Mouse (Mus musculus): ENCODE results near the gene Insr. TPM values are rescaled to one million over a fixed set of nuclear protein-coding genes. Genes with fewer than 3 reads are reported as not detected.

The Insr gene
- total RNA-seq, 4 experiments from 2014 or later, result 45.9 to 54.0 (median 51.3) TPM

GRCm38 (mm10) chr8:3236277-3236676 lies 43.1 kb downstream of the Insr start:
- DNase-seq (ENCODE audit: low spot score in 2 of 2), result no peak

- no peak for DNase-seq (ENCODE audit: low spot score in 2 of 2)
These were observed 44.8 kb downstream of the Insr start for GRCm38 (mm10) chr8:3234569-3234968.

- no peak for DNase-seq (ENCODE audit: low spot score in 2 of 2)
These were observed 46.8 kb downstream of the Insr start for GRCm38 (mm10) chr8:3232601-3233000.

- no peak for DNase-seq (ENCODE audit: low spot score in 2 of 2)
These were observed 49.0 kb downstream of the Insr start for GRCm38 (mm10) chr8:3230118-3231060.

- no peak for DNase-seq (ENCODE audit: low spot score in 2 of 2)
These were observed 52.0 kb downstream of the Insr start for GRCm38 (mm10) chr8:3227423-3227822.

- no peak for DNase-seq (ENCODE audit: low spot score in 2 of 2)
These were observed 53.7 kb downstream of the Insr start for GRCm38 (mm10) chr8:3225731-3226130.

GRCm38 (mm10) chr8:3225184-3225583 lies 54.2 kb downstream of the Insr start:
- DNase-seq (ENCODE audit: low spot score in 2 of 2), result no peak

GRCm38 (mm10) chr8:3222636-3222965 lies 56.8 kb downstream of the Insr start:
- DNase-seq (ENCODE audit: low spot score in 2 of 2), result no peak

- no peak for DNase-seq (ENCODE audit: low spot score in 2 of 2)
These were observed 57.3 kb downstream of the Insr start for GRCm38 (mm10) chr8:3221960-3222635.

GRCm38 (mm10) chr8:3221047-3221959 lies 58.1 kb downstream of the Insr start:
- peak; percentile 70 to 87 for DNase-seq (ENCODE audit: low spot score in 2 of 2)

GRCm38 (mm10) chr8:3220502-3220901 lies 58.9 kb downstream of the Insr start:
- no peak for DNase-seq (ENCODE audit: low spot score in 2 of 2)

- DNase-seq (ENCODE audit: low spot score in 2 of 2), result no peak
These were observed 59.5 kb downstream of the Insr start for GRCm38 (mm10) chr8:3219921-3220411.

- DNase-seq (ENCODE audit: low spot score in 2 of 2), result no peak
These were observed 60.2 kb downstream of the Insr start for GRCm38 (mm10) chr8:3219266-3219665.

GRCm38 (mm10) chr8:3216541-3217092 lies 62.8 kb downstream of the Insr start:
- no peak for DNase-seq (ENCODE audit: low spot score in 2 of 2)

- no peak for DNase-seq (ENCODE audit: low spot score in 2 of 2)
These were observed 63.9 kb downstream of the Insr start for GRCm38 (mm10) chr8:3215561-3215960.

- DNase-seq (ENCODE audit: low spot score in 2 of 2), result no peak
These were observed 64.8 kb downstream of the Insr start for GRCm38 (mm10) chr8:3214601-3215000.

GRCm38 (mm10) chr8:3211456-3211855 lies 68.0 kb downstream of the Insr start:
- no peak for DNase-seq (ENCODE audit: low spot score in 2 of 2)

- no peak for DNase-seq (ENCODE audit: low spot score in 2 of 2)
These were observed 69.5 kb downstream of the Insr start for GRCm38 (mm10) chr8:3209960-3210359.

- DNase-seq (ENCODE audit: low spot score in 2 of 2), result no peak
These were observed 70.1 kb downstream of the Insr start for GRCm38 (mm10) chr8:3209268-3209667.

- DNase-seq (ENCODE audit: low spot score in 2 of 2), result no peak
These were observed 70.7 kb downstream of the Insr start for GRCm38 (mm10) chr8:3208729-3209128.
